Mouse (Mus musculus) kidney, postnatal 10 days (tissue): Measurements from ENCODE around the gene Gria3.
A peak's percentile ranks its signal among the peaks of the same experiment; 100 is the strongest.

Experiments
- DNase-seq: peaks from one replicate; pipeline ENCODE4 v3.0.0; 2021; ENCODE audit warnings: mixed read lengths

Gria3 gene

DNA sequence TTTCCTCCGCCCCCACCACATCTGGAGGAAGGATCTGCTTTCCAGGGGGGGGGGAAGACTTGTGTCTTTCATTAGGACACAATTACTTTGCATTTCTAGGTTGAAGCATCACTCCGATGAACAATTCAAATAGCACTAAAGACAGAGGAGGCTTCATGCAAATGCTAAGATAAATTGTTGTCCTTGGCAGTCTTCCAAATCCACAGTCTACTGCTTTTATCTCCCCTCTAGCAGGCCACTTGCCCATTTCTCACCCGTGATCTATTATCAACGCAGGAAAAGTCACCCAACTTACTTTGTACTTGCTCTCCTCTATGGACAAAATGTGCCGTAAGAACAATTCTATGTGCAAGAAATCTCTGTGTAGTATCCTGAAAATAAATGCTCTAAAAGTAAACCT, 178.1 kb downstream of the Gria3 start:
- DNase-seq: no peak

DNA sequence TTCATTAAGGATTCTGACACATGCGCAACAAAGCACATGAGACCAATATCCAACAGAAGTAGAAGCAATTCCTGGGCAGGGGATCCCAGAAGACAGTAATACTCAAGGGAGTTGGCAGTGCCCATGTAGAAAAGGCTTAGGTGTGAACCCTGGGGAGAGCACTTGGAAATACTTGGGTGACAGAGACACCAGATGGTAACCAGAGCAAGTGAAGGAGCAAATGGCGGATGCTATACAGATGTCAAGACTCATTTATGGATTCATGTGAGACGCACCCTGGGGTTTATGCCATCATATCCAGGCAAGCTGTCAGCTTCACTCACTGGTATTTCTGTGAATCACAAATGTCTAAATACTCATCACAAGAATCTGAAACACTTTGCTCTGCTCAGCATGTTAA, 187.0 kb downstream of the Gria3 start:
- no peak for DNase-seq

DNA sequence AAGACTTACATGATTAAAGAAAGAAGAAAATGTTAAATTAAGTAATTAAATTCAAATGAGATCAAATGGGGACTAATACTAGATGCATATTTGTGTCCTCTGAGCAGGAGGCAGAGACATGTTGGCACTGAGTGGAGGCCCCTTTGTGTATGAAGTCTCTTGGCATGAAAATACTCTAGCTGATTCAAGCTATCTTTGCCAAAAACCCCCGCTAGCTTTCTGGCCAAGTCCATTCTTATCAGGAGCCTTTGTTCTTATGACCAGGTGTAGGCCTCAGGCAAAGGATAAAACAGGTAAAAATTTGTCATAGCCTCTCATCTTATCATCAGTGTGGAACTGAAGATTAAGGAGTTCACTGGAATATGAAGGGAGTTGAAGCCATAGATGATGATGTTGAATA, 206.5 kb downstream of the Gria3 start:
- no peak for DNase-seq

- peak; percentile 37 for DNase-seq
These were observed 214.3 kb downstream of the Gria3 start for GRCm38 (mm10) chrX:41614920-41615319.

GRCm38 (mm10) chrX:41616928-41617327, 216.3 kb downstream of the Gria3 start:
- DNase-seq: no peak

- no peak for DNase-seq
These were observed 217.7 kb downstream of the Gria3 start for GRCm38 (mm10) chrX:41618396-41618795.

- DNase-seq: no peak
These were observed 232.9 kb downstream of the Gria3 start for GRCm38 (mm10) chrX:41633576-41633975.

DNA sequence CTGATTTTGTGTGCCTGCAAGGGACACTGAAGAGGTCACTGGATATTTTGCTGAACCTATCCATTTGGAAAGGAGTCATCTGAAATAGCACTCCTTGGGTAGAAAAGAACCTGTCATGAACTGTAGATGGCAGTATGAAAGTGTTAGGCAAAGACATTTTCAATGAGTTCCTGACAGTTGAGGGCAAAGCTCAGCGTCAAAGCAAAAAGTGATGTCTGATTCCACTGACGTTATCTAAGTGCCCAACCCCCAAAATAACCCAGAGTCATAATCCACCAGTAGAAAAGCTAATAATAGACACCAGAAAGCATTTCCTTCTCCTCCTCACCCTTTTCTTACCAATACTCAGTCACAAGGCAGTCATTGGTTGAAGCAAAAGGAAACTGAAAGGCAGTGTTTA, 244.3 kb downstream of the Gria3 start:
- no peak for DNase-seq

DNA sequence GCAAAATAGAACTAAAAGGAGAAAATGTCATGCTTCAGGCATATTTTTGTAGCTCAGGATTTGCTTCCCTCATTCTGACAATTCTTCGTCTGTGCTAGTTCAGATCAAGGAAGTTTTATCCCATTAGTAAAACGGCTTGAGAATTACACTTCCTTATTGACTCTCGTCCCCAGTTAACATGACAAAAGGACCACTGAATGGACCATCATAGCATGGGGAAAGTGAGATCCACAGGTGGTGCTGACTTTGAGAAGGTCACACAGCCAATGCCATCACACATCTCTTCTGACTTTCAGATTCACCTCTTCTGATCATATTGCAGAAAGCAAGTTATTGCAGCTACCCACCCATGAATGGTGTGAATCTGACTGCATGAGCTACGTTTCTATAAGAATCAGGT, 257.1 kb downstream of the Gria3 start:
- no peak for DNase-seq

- DNase-seq: no peak
These were observed 288.2 kb downstream of the Gria3 start for GRCm38 (mm10) chrX:41688869-41689268.

DNA sequence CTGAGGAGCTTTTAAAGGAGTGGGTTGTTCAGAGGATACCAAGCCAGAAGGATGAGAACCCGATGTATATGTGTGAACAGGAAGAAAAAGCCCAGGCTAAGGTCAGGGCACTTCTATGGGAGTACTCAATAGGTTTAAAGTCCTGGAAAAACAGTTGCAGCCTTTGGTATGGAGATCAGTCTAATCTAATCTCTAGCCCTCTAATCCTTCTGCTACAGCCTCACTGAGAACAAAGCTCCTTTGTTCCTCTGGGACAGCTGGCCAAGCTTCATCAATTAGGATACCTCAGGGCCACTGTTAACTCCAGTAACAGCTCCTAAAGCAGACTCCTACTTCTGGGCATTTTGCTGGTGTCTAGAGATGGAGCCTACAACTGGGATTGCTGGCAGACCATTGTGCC, 291.4 kb downstream of the Gria3 start:
- no peak for DNase-seq
